Mouse (Mus musculus) MEL (cell line): ENCODE measurements around the gene Adtrp. TPM values are rescaled to one million over a fixed set of nuclear protein-coding genes. Genes with fewer than 3 reads are reported as not detected.

Experiments used
- DNase-seq: peaks from one replicate; pipeline ENCODE4 v3.0.0; 2011; ENCODE audit warnings: low read depth, low spot score
- H3K27ac ChIP-seq: 2 replicates; pipeline ENCODE4 v1.5.1; 2012; ENCODE audit warnings: low read depth, mild to moderate bottlenecking, control low read depth, low read length, moderate library complexity; ENCODE audit not compliant: control insufficient read depth
- H3K27me3 ChIP-seq, 2 experiments: fragments of 150-350 bp in 1 of 2; sonication (generic) in 1 of 2; 2 replicates each; pipeline ENCODE4 v1.6.1; 2012; ENCODE audit warnings: low read length in 2 of 2, mild to moderate bottlenecking in 2 of 2, improper control_type of control experiment in 1 of 2, moderate library complexity in 1 of 2; ENCODE audit not compliant: insufficient read depth in 2 of 2, control insufficient read depth in 1 of 2
- H3K36me3 ChIP-seq, 2 experiments: 2 replicates each; pipeline ENCODE4 v1.6.1; 2012 to 2014; ENCODE audit warnings: low read length in 2 of 2, improper control_type of control experiment in 1 of 2, inconsistent platforms in 1 of 2, mild to moderate bottlenecking in 1 of 2; ENCODE audit not compliant: insufficient read depth in 2 of 2, control insufficient read depth in 1 of 2
- H3K4me1 ChIP-seq, 2 experiments: fragments of 150-350 bp in 1 of 2; sonication (generic) in 1 of 2; 2 replicates each; pipeline ENCODE4 v1.6.1; 2012; ENCODE audit warnings: low read length in 2 of 2, improper control_type of control experiment in 1 of 2, mild to moderate bottlenecking in 1 of 2; ENCODE audit not compliant: insufficient read depth in 2 of 2, control insufficient read depth in 1 of 2
- H3K4me3 ChIP-seq, 2 experiments: fragments of 150-350 bp in 1 of 2; sonication (generic) in 1 of 2; 2 replicates each; pipeline ENCODE4 v1.5.1; 2012; ENCODE audit warnings: low read depth in 2 of 2, low read length in 2 of 2, mild to moderate bottlenecking in 2 of 2, moderate library complexity in 2 of 2, control low read depth in 1 of 2, improper control_type of control experiment in 1 of 2; ENCODE audit not compliant: control insufficient read depth in 1 of 2, insufficient read depth in 1 of 2
- H3K79me2 ChIP-seq: 2 replicates; pipeline ENCODE4 v1.6.1; 2012; ENCODE audit warnings: mild to moderate bottlenecking, low read length, moderate library complexity; ENCODE audit not compliant: control insufficient read depth, poor library complexity, insufficient read depth
- H3K9ac ChIP-seq: 2 replicates; pipeline ENCODE4 v1.6.1; 2012; ENCODE audit warnings: low read depth, mild to moderate bottlenecking, control low read depth, low read length, moderate library complexity; ENCODE audit not compliant: control insufficient read depth, poor library complexity, severe bottlenecking
- H3K9me3 ChIP-seq: fragments of 150-350 bp; sonication (generic); replicated peaks from 2 replicates; pipeline ENCODE4 v1.6.1; 2012; ENCODE audit warnings: mild to moderate bottlenecking, low read length, improper control_type of control experiment, moderate library complexity; ENCODE audit not compliant: insufficient read depth
- BHLHE40 ChIP-seq: IDR thresholded peaks from 2 replicates; pipeline ENCODE4 v1.6.1; 2012; ENCODE audit warnings: low read depth, mild to moderate bottlenecking, inconsistent platforms, low read length, improper control_type of control experiment, borderline replicate concordance
- CHD1 ChIP-seq: IDR thresholded peaks from 2 replicates; pipeline ENCODE4 v1.6.1; 2012; ENCODE audit warnings: low read depth, mild to moderate bottlenecking, inconsistent platforms, low read length, improper control_type of control experiment
- CHD2 ChIP-seq: IDR thresholded peaks from 2 replicates; pipeline ENCODE4 v1.6.1; 2011; ENCODE audit warnings: low read length, improper control_type of control experiment
- E2F4 ChIP-seq: IDR thresholded peaks from 2 replicates; pipeline ENCODE4 v1.6.1; 2011; ENCODE audit warnings: low read depth, low read length, improper control_type of control experiment, borderline replicate concordance
- ELF1 ChIP-seq: IDR thresholded peaks from 2 replicates; pipeline ENCODE4 v1.6.1; 2014; ENCODE audit warnings: low read depth, mild to moderate bottlenecking, inconsistent platforms, low read length, improper control_type of control experiment, moderate library complexity
- EP300 ChIP-seq, 2 experiments: IDR thresholded peaks; 2 replicates each; pipeline ENCODE4 v1.6.1; 2011; ENCODE audit warnings: improper control_type of control experiment in 2 of 2, low read length in 2 of 2, low read depth in 1 of 2, mild to moderate bottlenecking in 1 of 2
- ETS1 ChIP-seq: IDR thresholded peaks from 2 replicates; pipeline ENCODE4 v1.6.1; 2012; ENCODE audit warnings: low read depth, mild to moderate bottlenecking, inconsistent platforms, low read length, improper control_type of control experiment, moderate library complexity
- GABPA ChIP-seq: IDR thresholded peaks from 2 replicates; pipeline ENCODE4 v1.6.1; 2012; ENCODE audit warnings: low read depth, mild to moderate bottlenecking, inconsistent platforms, low read length, improper control_type of control experiment, moderate library complexity
- GATA1 ChIP-seq: IDR thresholded peaks from 2 replicates; pipeline ENCODE4 v1.6.1; 2011; ENCODE audit warnings: low read depth, low read length, improper control_type of control experiment
- HCFC1 ChIP-seq: IDR thresholded peaks from 2 replicates; pipeline ENCODE4 v1.6.1; 2012; ENCODE audit warnings: low read depth, mild to moderate bottlenecking, inconsistent platforms, low read length, improper control_type of control experiment, moderate library complexity
- JUND ChIP-seq: IDR thresholded peaks from 2 replicates; pipeline ENCODE4 v1.6.1; 2011; ENCODE audit warnings: low read depth, mild to moderate bottlenecking, improper control_type of control experiment, low read length
- KAT2A ChIP-seq: conservative IDR thresholded peaks from 2 replicates; pipeline ENCODE4 v1.6.1; 2012; ENCODE audit warnings: low read depth, low read length, improper control_type of control experiment, inconsistent platforms
- MAFK ChIP-seq: IDR thresholded peaks from 2 replicates; pipeline ENCODE4 v1.6.1; 2011; ENCODE audit warnings: low read depth, mild to moderate bottlenecking, low read length, improper control_type of control experiment, borderline replicate concordance
- MAX ChIP-seq: IDR thresholded peaks from 2 replicates; pipeline ENCODE4 v1.6.1; 2011; ENCODE audit warnings: low read length, improper control_type of control experiment
- MXI1 ChIP-seq: IDR thresholded peaks from 2 replicates; pipeline ENCODE4 v1.6.1; 2011; ENCODE audit warnings: mild to moderate bottlenecking, low read depth, low read length, improper control_type of control experiment
- MYB ChIP-seq: IDR thresholded peaks from 2 replicates; pipeline ENCODE4 v1.6.1; 2011; ENCODE audit warnings: mild to moderate bottlenecking, low read depth, low read length, improper control_type of control experiment
- MYC ChIP-seq: IDR thresholded peaks from 2 replicates; pipeline ENCODE4 v1.6.1; 2011; ENCODE audit warnings: low read depth, mild to moderate bottlenecking, low read length, improper control_type of control experiment, moderate library complexity
- NELFE ChIP-seq: IDR thresholded peaks from 2 replicates; pipeline ENCODE4 v1.6.1; 2011; ENCODE audit warnings: low read depth, low read length, improper control_type of control experiment
- NRF1 ChIP-seq: IDR thresholded peaks from 2 replicates; pipeline ENCODE4 v1.6.1; 2014; ENCODE audit warnings: low read depth, mild to moderate bottlenecking, inconsistent platforms, low read length, improper control_type of control experiment, moderate library complexity; ENCODE audit not compliant: poor library complexity, insufficient read depth, severe bottlenecking
- POLR2AphosphoS2 ChIP-seq: IDR thresholded peaks from 2 replicates; pipeline ENCODE4 v1.6.1; 2011; ENCODE audit warnings: low read length, improper control_type of control experiment
- RAD21 ChIP-seq: IDR thresholded peaks from 2 replicates; pipeline ENCODE4 v1.6.1; 2011; ENCODE audit warnings: mild to moderate bottlenecking, low read depth, low read length, improper control_type of control experiment
- SMC3 ChIP-seq: IDR thresholded peaks from 2 replicates; pipeline ENCODE4 v1.6.1; 2011; ENCODE audit warnings: low read depth, low read length, improper control_type of control experiment
- TAL1 ChIP-seq: IDR thresholded peaks from 2 replicates; pipeline ENCODE4 v1.6.1; 2012; ENCODE audit warnings: mild to moderate bottlenecking, inconsistent platforms, low read length, moderate library complexity, mixed read lengths
- UBTF ChIP-seq: IDR thresholded peaks from 2 replicates; pipeline ENCODE4 v1.6.1; 2012; ENCODE audit warnings: low read depth, mild to moderate bottlenecking, inconsistent platforms, low read length, improper control_type of control experiment, moderate library complexity, borderline replicate concordance; ENCODE audit not compliant: insufficient read depth
- USF1 ChIP-seq: IDR thresholded peaks from 2 replicates; pipeline ENCODE4 v1.6.1; 2014; ENCODE audit warnings: low read depth, mild to moderate bottlenecking, inconsistent platforms, low read length, improper control_type of control experiment, moderate library complexity
- USF2 ChIP-seq, 2 experiments: IDR thresholded peaks; 2 replicates each; pipeline ENCODE4 v1.6.1; 2011 to 2012; ENCODE audit warnings: improper control_type of control experiment in 2 of 2, low read length in 2 of 2, borderline replicate concordance in 1 of 2, inconsistent platforms in 1 of 2, low read depth in 1 of 2, mild to moderate bottlenecking in 1 of 2; ENCODE audit not compliant: insufficient read depth in 1 of 2
- ZC3H11A ChIP-seq: IDR thresholded peaks from 2 replicates; pipeline ENCODE4 v1.6.1; 2012; ENCODE audit warnings: low read depth, mild to moderate bottlenecking, inconsistent platforms, low read length, improper control_type of control experiment
- ZKSCAN1 ChIP-seq: IDR thresholded peaks from 2 replicates; pipeline ENCODE4 v1.6.1; 2012; ENCODE audit warnings: low read depth, mild to moderate bottlenecking, inconsistent platforms, low read length, improper control_type of control experiment, moderate library complexity
- ZNF384 ChIP-seq: IDR thresholded peaks from 2 replicates; pipeline ENCODE4 v1.6.1; 2012; ENCODE audit warnings: low read depth, mild to moderate bottlenecking, inconsistent platforms, low read length, improper control_type of control experiment
- polyA plus RNA-seq, 2 experiments: library from polyadenylated mRNA; stranded (reverse) in 1 of 2; unstranded in 1 of 2; fragments of >175 nt in 1 of 2; fragments of >200 nt in 1 of 2; gene quantifications; 2 replicates each; pipeline versions ENCODE4 v1.2.1 to v1.2.4; 2012; ENCODE audit warnings: low replicate concordance in 2 of 2, low read depth in 1 of 2; ENCODE audit not compliant: insufficient read length in 2 of 2, insufficient read depth in 1 of 2, missing spikeins in 1 of 2
- total RNA-seq: library from RNA; depleted of rRNA; stranded (reverse); fragments of 300-350 nt; gene quantifications from 2 replicates; pipeline ENCODE4 v1.2.3, GENCODE M21; 2012

Adtrp gene
- total and polyA plus RNA-seq, 3 experiments: not detected

GRCm38 (mm10) chr13:41753114-41753513 lies 94.4 kb downstream of the Adtrp start:
- Histone ChIP-seq H3K9ac (no peak overlapping the region), H3K4me1 (no peaks in the 10 kb centered on the region), H3K27ac (no peak overlapping the region), H3K36me3 (no peaks in the 10 kb centered on the region), H3K9me3 (no peaks in the 10 kb centered on the region), H3K79me2 (no peaks in the 10 kb centered on the region), H3K4me3 (no peak overlapping the region), H3K27me3 (no peaks in the 10 kb centered on the region)
- no peak for TF ChIP-seq NRF1
- TF ChIP-seq EP300 (IDR thresholded peaks at IDR 0.05; ENCODE audit: low read depth in 1 of 2, low read length in 2 of 2): no peak
- TF ChIP-seq GATA1: no peak
- no peak for TF ChIP-seq JUND
- TF ChIP-seq RAD21: no peak
- TF ChIP-seq ETS1: no peak
- no peak for TF ChIP-seq CHD2
- TF ChIP-seq UBTF: no peak
- no peak for TF ChIP-seq CHD1
- no peak for TF ChIP-seq POLR2AphosphoS2
- TF ChIP-seq ZC3H11A: no peak
- TF ChIP-seq E2F4: no peak
- TF ChIP-seq MYC: no peak
- no peak for TF ChIP-seq ZKSCAN1
- TF ChIP-seq USF1: no peak
- TF ChIP-seq USF2 (IDR thresholded peaks at IDR 0.05; ENCODE audit: borderline replicate concordance in 1 of 2, insufficient read depth in 1 of 2, low read depth in 1 of 2, low read length in 2 of 2): no peak
- TF ChIP-seq MAX: no peak
- no peak for TF ChIP-seq SMC3
- TF ChIP-seq MXI1: no peak
- TF ChIP-seq KAT2A: no peak
- no peak for DNase-seq

- H3K79me2 ChIP-seq: no peaks in the 10 kb centered on the region
Measured at GRCm38 (mm10) chr13:41750481-41750880, 97.0 kb downstream of the Adtrp start.

More at GRCm38 (mm10) chr13:41750481-41750880, 97.0 kb downstream of the Adtrp start:
- TF ChIP-seq NELFE: no peak
- TF ChIP-seq KAT2A: no peak
- no peak for TF ChIP-seq GATA1
- no peak for TF ChIP-seq ZC3H11A
- TF ChIP-seq GABPA: no peak
- TF ChIP-seq JUND: no peak
- no peak for TF ChIP-seq ZKSCAN1
- TF ChIP-seq MYB: no peak
- TF ChIP-seq TAL1: no peak
- TF ChIP-seq HCFC1: no peak
- TF ChIP-seq ETS1: no peak
- no peak for TF ChIP-seq E2F4
- TF ChIP-seq MAFK: no peak
- no peak for TF ChIP-seq ELF1
- TF ChIP-seq MXI1: no peak
- TF ChIP-seq NRF1: no peak
- no peak for TF ChIP-seq BHLHE40
- TF ChIP-seq ZNF384: no peak
- no peak for TF ChIP-seq CHD1
- no peak for TF ChIP-seq USF1
- Histone ChIP-seq H3K27me3 (no peaks in the 10 kb centered on the region), H3K4me1 (no peaks in the 10 kb centered on the region), H3K36me3 (no peaks in the 10 kb centered on the region), H3K9me3 (no peaks in the 10 kb centered on the region), H3K27ac (no peak overlapping the region), H3K4me3 (no peak overlapping the region), H3K9ac (no peak overlapping the region)
- no peak for DNase-seq
